Mouse (Mus musculus) thymus, adult 2 months (tissue): ENCODE data around the gene Nat8f4.

Source experiments
- CTCF ChIP-seq: fragments of 200-500 bp; IDR thresholded peaks from 2 replicates; pipeline ENCODE4 v1.5.1; 2012; ENCODE audit warnings: mild to moderate bottlenecking, control low read depth, low read length, moderate library complexity, borderline replicate concordance; ENCODE audit not compliant: control insufficient read depth, poor library complexity, insufficient read depth; ENCODE audit errors: extremely low read depth
- POLR2A ChIP-seq: fragments of 200-500 bp; IDR thresholded peaks from 2 replicates; pipeline ENCODE4 v1.6.1; 2012; ENCODE audit warnings: mild to moderate bottlenecking, low read length, control low read depth, moderate library complexity; ENCODE audit not compliant: control insufficient read depth, poor library complexity, insufficient read depth; ENCODE audit errors: extremely low read depth

DNA sequence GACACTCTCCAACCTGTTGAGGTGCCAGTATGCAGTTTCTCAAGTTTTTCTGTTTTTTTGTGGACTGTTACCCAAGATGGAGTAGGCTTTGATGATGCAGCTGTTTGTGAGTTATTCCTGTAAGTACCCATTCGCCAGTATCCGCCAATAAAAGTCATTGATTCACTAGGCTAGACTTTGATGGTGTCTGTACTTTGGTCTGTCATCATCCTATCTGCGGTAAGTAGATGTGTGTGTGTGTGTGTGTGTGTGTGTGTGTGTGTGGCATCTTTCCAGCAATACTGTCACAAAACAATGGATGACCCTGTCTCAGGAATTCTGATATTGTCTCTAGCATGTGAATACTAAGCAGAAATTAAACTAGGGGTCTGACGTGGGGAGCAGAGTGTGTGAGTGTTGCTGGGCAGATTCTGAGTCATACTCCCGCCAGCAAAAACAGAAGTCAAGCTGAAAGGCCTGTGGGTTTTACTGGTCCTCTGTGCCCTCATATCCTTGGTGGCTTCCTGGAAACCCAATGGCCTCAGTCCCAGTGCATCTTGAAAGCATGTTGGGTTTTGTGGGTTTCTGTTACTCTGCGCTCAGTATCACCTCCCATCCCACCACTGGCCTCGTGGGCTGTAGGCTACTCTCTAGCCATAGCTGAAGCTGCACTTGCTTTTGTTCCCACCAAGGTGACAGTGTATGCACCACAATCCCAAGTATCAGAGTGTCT lies 53.5 kb downstream of the Nat8f4 start:
- TF ChIP-seq CTCF (no peak), POLR2A (no peak)
